Mouse (Mus musculus): ENCODE data around the gene Zscan26. TPM values are rescaled to one million over a fixed set of nuclear protein-coding genes. Genes with fewer than 3 reads are reported as not detected.

Zscan26 gene
- polyA plus RNA-seq, 1 experiment = 3.5 TPM

- H3K36me3 ChIP-seq (ENCODE audit: control insufficient read depth, insufficient read depth) = peaks cover 3% of the 10 kb centered on the region
- H3K4me3 ChIP-seq (ENCODE audit: insufficient read depth, poor library complexity, severe bottlenecking) = no peak overlapping the region
- H3K27me3 ChIP-seq (ENCODE audit: control insufficient read depth, insufficient read depth, insufficient read length) = no peaks in the 10 kb centered on the region
- peaks cover 28% of the 10 kb centered on the region for H3K79me3 ChIP-seq (ENCODE audit: low read depth)
- no peak for TF ChIP-seq CTCF (IDR thresholded peaks at IDR 0.05; ENCODE audit: control insufficient read depth, insufficient read depth, insufficient read length)
- TF ChIP-seq MYOD1 (IDR thresholded peaks at IDR 0.05; ENCODE audit: control insufficient read depth, insufficient read length, low read depth) = no peak
- TF ChIP-seq MYOG (IDR thresholded peaks at IDR 0.05; ENCODE audit: control insufficient read depth, extremely low read depth, insufficient read length) = no peak
- no peak for TF ChIP-seq CEBPB (IDR thresholded peaks at IDR 0.05; ENCODE audit: low read depth)
- no peak for TF ChIP-seq USF1 (IDR thresholded peaks at IDR 0.05; ENCODE audit: low read depth)
- no peak for TF ChIP-seq FOSL1 (IDR thresholded peaks at IDR 0.05; ENCODE audit: insufficient read depth, low read length, poor library complexity, severe bottlenecking)
- TF ChIP-seq MAX (IDR thresholded peaks at IDR 0.05) = no peak
- peaks cover 40% of the 10 kb centered on the region for H3K79me2 ChIP-seq (ENCODE audit: control insufficient read depth, insufficient read depth)
- H3ac ChIP-seq (ENCODE audit: control insufficient read depth, insufficient read length, low read depth) = no peak overlapping the region
Measured at GRCm38 (mm10) chr13:21454133-21454532, 603 bp upstream of the Zscan26 start.

GRCm38 (mm10) chr13:21453042-21453441 lies 488 bp downstream of the Zscan26 start:
- Histone ChIP-seq H3ac (ENCODE audit: control insufficient read depth, insufficient read length, low read depth) (peak overlapping the region; percentile 75), H3K27me3 (ENCODE audit: control insufficient read depth, insufficient read depth, insufficient read length) (no peaks in the 10 kb centered on the region), H3K4me3 (ENCODE audit: insufficient read depth, poor library complexity, severe bottlenecking) (peak overlapping the region; percentile 50), H3K79me2 (ENCODE audit: control insufficient read depth, insufficient read depth) (peaks cover 40% of the 10 kb centered on the region), H3K36me3 (ENCODE audit: control insufficient read depth, insufficient read depth) (peaks cover 11% of the 10 kb centered on the region), H3K79me3 (ENCODE audit: low read depth) (peaks cover 28% of the 10 kb centered on the region)
- TF ChIP-seq MYOG (IDR thresholded peaks at IDR 0.05; ENCODE audit: control insufficient read depth, extremely low read depth, insufficient read length) = no peak
- no peak for TF ChIP-seq USF1 (IDR thresholded peaks at IDR 0.05; ENCODE audit: low read depth)
- no peak for TF ChIP-seq CEBPB (IDR thresholded peaks at IDR 0.05; ENCODE audit: low read depth)
- TF ChIP-seq FOSL1 (IDR thresholded peaks at IDR 0.05; ENCODE audit: insufficient read depth, low read length, poor library complexity, severe bottlenecking) = no peak
- TF ChIP-seq MYOD1 (IDR thresholded peaks at IDR 0.05; ENCODE audit: control insufficient read depth, insufficient read length, low read depth) = no peak
- no peak for TF ChIP-seq MAX (IDR thresholded peaks at IDR 0.05)
- TF ChIP-seq CTCF (IDR thresholded peaks at IDR 0.05; ENCODE audit: control insufficient read depth, insufficient read depth, insufficient read length) = no peak

- peaks cover 52% of the 10 kb centered on the region for H3K36me3 ChIP-seq (ENCODE audit: control insufficient read depth, insufficient read depth)
- H3K79me2 ChIP-seq (ENCODE audit: control insufficient read depth, insufficient read depth) = peaks cover 35% of the 10 kb centered on the region
- H3K4me3 ChIP-seq (ENCODE audit: insufficient read depth, poor library complexity, severe bottlenecking) = no peak overlapping the region
- TF ChIP-seq CEBPB (IDR thresholded peaks at IDR 0.05; ENCODE audit: low read depth) (no peak), CTCF (IDR thresholded peaks at IDR 0.05; ENCODE audit: control insufficient read depth, insufficient read depth, insufficient read length) (no peak), MYOD1 (IDR thresholded peaks at IDR 0.05; ENCODE audit: control insufficient read depth, insufficient read length, low read depth) (no peak), USF1 (IDR thresholded peaks at IDR 0.05; ENCODE audit: low read depth) (no peak), MYOG (IDR thresholded peaks at IDR 0.05; ENCODE audit: control insufficient read depth, extremely low read depth, insufficient read length) (no peak), FOSL1 (IDR thresholded peaks at IDR 0.05; ENCODE audit: insufficient read depth, low read length, poor library complexity, severe bottlenecking) (no peak), MAX (IDR thresholded peaks at IDR 0.05) (no peak)
- H3ac ChIP-seq (ENCODE audit: control insufficient read depth, insufficient read length, low read depth) = no peak overlapping the region
- H3K27me3 ChIP-seq (ENCODE audit: control insufficient read depth, insufficient read depth, insufficient read length) = no peaks in the 10 kb centered on the region
- peaks cover 25% of the 10 kb centered on the region for H3K79me3 ChIP-seq (ENCODE audit: low read depth)
Measured at GRCm38 (mm10) chr13:21447856-21448614, 5.5 kb downstream of the Zscan26 start.

- peaks cover 23% of the 10 kb centered on the region for H3K79me2 ChIP-seq (ENCODE audit: control insufficient read depth, insufficient read depth)
- H3K79me3 ChIP-seq (ENCODE audit: low read depth) = peaks cover 14% of the 10 kb centered on the region
- no peak overlapping the region for H3K4me3 ChIP-seq (ENCODE audit: insufficient read depth, poor library complexity, severe bottlenecking)
- H3K36me3 ChIP-seq (ENCODE audit: control insufficient read depth, insufficient read depth) = peaks cover 52% of the 10 kb centered on the region
- no peak overlapping the region for H3ac ChIP-seq (ENCODE audit: control insufficient read depth, insufficient read length, low read depth)
- TF ChIP-seq USF1 (IDR thresholded peaks at IDR 0.05; ENCODE audit: low read depth) (no peak), CTCF (IDR thresholded peaks at IDR 0.05; ENCODE audit: control insufficient read depth, insufficient read depth, insufficient read length) (no peak), FOSL1 (IDR thresholded peaks at IDR 0.05; ENCODE audit: insufficient read depth, low read length, poor library complexity, severe bottlenecking) (no peak), MYOG (IDR thresholded peaks at IDR 0.05; ENCODE audit: control insufficient read depth, extremely low read depth, insufficient read length) (no peak), MYOD1 (IDR thresholded peaks at IDR 0.05; ENCODE audit: control insufficient read depth, insufficient read length, low read depth) (no peak), CEBPB (IDR thresholded peaks at IDR 0.05; ENCODE audit: low read depth) (no peak), MAX (IDR thresholded peaks at IDR 0.05) (no peak)
- no peaks in the 10 kb centered on the region for H3K27me3 ChIP-seq (ENCODE audit: control insufficient read depth, insufficient read depth, insufficient read length)
Measured at GRCm38 (mm10) chr13:21446796-21447195, 6.7 kb downstream of the Zscan26 start.

GRCm38 (mm10) chr13:21441207-21441572 lies 12.3 kb downstream of the Zscan26 start:
- H3K79me2 ChIP-seq (ENCODE audit: control insufficient read depth, insufficient read depth) = no peaks in the 10 kb centered on the region
- no peak for TF ChIP-seq CTCF (IDR thresholded peaks at IDR 0.05; ENCODE audit: control insufficient read depth, insufficient read depth, insufficient read length)
- no peak for TF ChIP-seq CEBPB (IDR thresholded peaks at IDR 0.05; ENCODE audit: low read depth)
- no peak for TF ChIP-seq FOSL1 (IDR thresholded peaks at IDR 0.05; ENCODE audit: insufficient read depth, low read length, poor library complexity, severe bottlenecking)
- no peak for TF ChIP-seq MYOG (IDR thresholded peaks at IDR 0.05; ENCODE audit: control insufficient read depth, extremely low read depth, insufficient read length)
- no peak for TF ChIP-seq USF1 (IDR thresholded peaks at IDR 0.05; ENCODE audit: low read depth)
- no peak for TF ChIP-seq MAX (IDR thresholded peaks at IDR 0.05)
- TF ChIP-seq MYOD1 (IDR thresholded peaks at IDR 0.05; ENCODE audit: control insufficient read depth, insufficient read length, low read depth) = no peak
- H3K36me3 ChIP-seq (ENCODE audit: control insufficient read depth, insufficient read depth) = peaks cover 26% of the 10 kb centered on the region
- H3ac ChIP-seq (ENCODE audit: control insufficient read depth, insufficient read length, low read depth) = no peak overlapping the region
- no peaks in the 10 kb centered on the region for H3K27me3 ChIP-seq (ENCODE audit: control insufficient read depth, insufficient read depth, insufficient read length)
- no peaks in the 10 kb centered on the region for H3K79me3 ChIP-seq (ENCODE audit: low read depth)
- H3K4me3 ChIP-seq (ENCODE audit: insufficient read depth, poor library complexity, severe bottlenecking) = no peak overlapping the region

Measured in C2C12 (cell line).